Mouse (Mus musculus) C2C12 (cell line): ENCODE measurements around the gene Il23a.

Experiments
- CTCF ChIP-seq: IDR thresholded peaks from one replicate; pipeline ENCODE4 v1.5.1; 2011; ENCODE audit not compliant: control insufficient read depth, insufficient read depth, insufficient read length
- USF1 ChIP-seq: IDR thresholded peaks from one replicate; pipeline ENCODE4 v1.6.1; 2011; ENCODE audit warnings: low read depth, mild to moderate bottlenecking, control low read depth, moderate library complexity

- TF ChIP-seq CTCF (no peak), USF1 (no peak)
Observed at GRCm38 (mm10) chr10:128283604-128284579, 14.7 kb downstream of the Il23a start.
